Mouse (Mus musculus): ENCODE data around the gene Fopnl. TPM values are rescaled to one million over a fixed set of nuclear protein-coding genes. Genes with fewer than 3 reads are reported as not detected.

Fopnl gene
- total RNA-seq (2012; rRNA removed) (40.3 and 44.8 TPM in 2 replicates), polyA plus RNA-seq (2012; ENCODE audit: insufficient read depth in 1 of 2, insufficient read length in 2 of 2, low read depth in 1 of 2, low replicate concordance in 2 of 2, missing spikeins in 1 of 2) (10 to 100 TPM in 1 of 2 experiments, not detected in 1; 46.9 TPM)

- Histone ChIP-seq H3K4me1 (ENCODE audit: control insufficient read depth in 1 of 2, insufficient read depth in 2 of 2, low read length in 2 of 2) (peaks cover 2 to 6% of the 10 kb centered on the region in 2 experiments; a peak in 2 of 4 replicates), H3K27ac (ENCODE audit: control insufficient read depth, low read depth, low read length) (peak within 1 kb of the TSS; percentile 89), H3K27me3 (ENCODE audit: control insufficient read depth in 1 of 2, insufficient read depth in 2 of 2, low read length in 2 of 2) (no peaks in the 10 kb centered on the region; a peak in 3 of 4 replicates), H3K9me3 (replicated peaks; ENCODE audit: insufficient read depth, low read length) (no peaks in the 10 kb centered on the region), H3K4me3 (ENCODE audit: control insufficient read depth in 1 of 2, insufficient read depth in 1 of 2, low read depth in 2 of 2, low read length in 2 of 2) (peak within 1 kb of the TSS; percentile 88 to 98), H3K36me3 (ENCODE audit: control insufficient read depth in 1 of 2, insufficient read depth in 2 of 2, low read length in 2 of 2) (peaks cover 0 to 18% of the 10 kb centered on the region in 2 experiments; a peak in 3 of 4 replicates), H3K79me2 (ENCODE audit: control insufficient read depth, insufficient read depth, low read length, poor library complexity) (peaks cover 19% of the 10 kb centered on the region), H3K9ac (ENCODE audit: control insufficient read depth, low read depth, low read length, poor library complexity, severe bottlenecking) (peak within 1 kb of the TSS; percentile 89)
- DNase-seq (ENCODE audit: low read depth, low spot score), result peak; percentile 98
- TF ChIP-seq POLR2AphosphoS5 (IDR thresholded peaks at IDR 0.05; ENCODE audit: borderline replicate concordance, low read depth, low read length) (no peak), USF2 (IDR thresholded peaks at IDR 0.05; ENCODE audit: borderline replicate concordance in 1 of 2, insufficient read depth in 1 of 2, low read depth in 1 of 2, low read length in 2 of 2) (no peak), RCOR1 (IDR thresholded peaks at IDR 0.05; ENCODE audit: low read depth, low read length) (no peak), SMC3 (IDR thresholded peaks at IDR 0.05; ENCODE audit: low read depth, low read length) (no peak), MEF2A (IDR thresholded peaks at IDR 0.05; ENCODE audit: extremely low read depth, insufficient replicate concordance, low read depth, low read length, poor library complexity, severe bottlenecking) (no peak), BHLHE40 (IDR thresholded peaks at IDR 0.05; ENCODE audit: borderline replicate concordance, low read depth, low read length) (no peak), POLR2AphosphoS2 (IDR thresholded peaks at IDR 0.05; ENCODE audit: low read length) (peak; percentile 85), MYB (IDR thresholded peaks at IDR 0.05; ENCODE audit: low read depth, low read length) (peak; percentile 85), UBTF (IDR thresholded peaks at IDR 0.05; ENCODE audit: borderline replicate concordance, insufficient read depth, low read depth, low read length) (no peak), ZKSCAN1 (IDR thresholded peaks at IDR 0.05; ENCODE audit: low read depth, low read length) (no peak), KAT2A (conservative IDR thresholded peaks at IDR 0.05; ENCODE audit: low read depth, low read length) (no peak; the same call in 1 of the 2 replicates), MYC (IDR thresholded peaks at IDR 0.05; ENCODE audit: low read depth, low read length) (no peak), HCFC1 (IDR thresholded peaks at IDR 0.05; ENCODE audit: low read depth, low read length) (peak; percentile 81), POLR2A (IDR thresholded peaks at IDR 0.05; ENCODE audit: control insufficient read depth in 1 of 2, insufficient read depth in 1 of 2, low read depth in 1 of 2, low read length in 2 of 2, poor library complexity in 1 of 2) (peak; percentile 39 to 91; a peak in 2 of 4 replicates), ZMIZ1 (IDR thresholded peaks at IDR 0.05; ENCODE audit: low read depth, low read length) (peak; percentile 93), ZC3H11A (IDR thresholded peaks at IDR 0.05; ENCODE audit: low read depth, low read length) (no peak), TCF12 (IDR thresholded peaks at IDR 0.05; ENCODE audit: low read depth, low read length) (0 out of 2 replicates have a peak, but pooled peaks have one; percentile 5), SIN3A (IDR thresholded peaks at IDR 0.05; ENCODE audit: low read length) (peak; percentile 66), RAD21 (IDR thresholded peaks at IDR 0.05; ENCODE audit: low read depth, low read length) (no peak), E2F4 (IDR thresholded peaks at IDR 0.05; ENCODE audit: borderline replicate concordance, low read depth, low read length) (0 out of 2 replicates have a peak, but pooled peaks have one; percentile 44), CHD1 (IDR thresholded peaks at IDR 0.05; ENCODE audit: low read depth, low read length) (no peak), MAX (IDR thresholded peaks at IDR 0.05; ENCODE audit: low read length) (peak; percentile 28; the same call in 1 of the 2 replicates), ETS1 (IDR thresholded peaks at IDR 0.05; ENCODE audit: low read depth, low read length) (no peak), GABPA (IDR thresholded peaks at IDR 0.05; ENCODE audit: low read depth, low read length) (0 out of 2 replicates have a peak, but pooled peaks have one; percentile 30), EP300 (IDR thresholded peaks at IDR 0.05; ENCODE audit: low read depth in 1 of 2, low read length in 2 of 2) (no peak), ELF1 (IDR thresholded peaks at IDR 0.05; ENCODE audit: low read depth, low read length) (peak; percentile 54), MAFK (IDR thresholded peaks at IDR 0.05; ENCODE audit: borderline replicate concordance, low read depth, low read length) (no peak), NELFE (IDR thresholded peaks at IDR 0.05; ENCODE audit: low read depth, low read length) (peak; percentile 85), MAZ (IDR thresholded peaks at IDR 0.05; ENCODE audit: low read depth, low read length) (no peak; the same call in 1 of the 2 replicates), USF1 (IDR thresholded peaks at IDR 0.05; ENCODE audit: low read depth, low read length) (no peak; the same call in 1 of the 2 replicates), JUND (IDR thresholded peaks at IDR 0.05; ENCODE audit: low read depth, low read length) (no peak), CHD2 (IDR thresholded peaks at IDR 0.05; ENCODE audit: low read length) (peak; percentile 38), ZNF384 (IDR thresholded peaks at IDR 0.05; ENCODE audit: low read depth, low read length) (no peak)
These were observed at the start of gene Fopnl for GRCm38 (mm10) chr16:14316884-14317876. Fopnl (minus strand) TSS chr16:14317405.

All from MEL (cell line).